Comparison of ENCODE assay signal across 12 mouse cellular contexts in the genomic region with DNA sequence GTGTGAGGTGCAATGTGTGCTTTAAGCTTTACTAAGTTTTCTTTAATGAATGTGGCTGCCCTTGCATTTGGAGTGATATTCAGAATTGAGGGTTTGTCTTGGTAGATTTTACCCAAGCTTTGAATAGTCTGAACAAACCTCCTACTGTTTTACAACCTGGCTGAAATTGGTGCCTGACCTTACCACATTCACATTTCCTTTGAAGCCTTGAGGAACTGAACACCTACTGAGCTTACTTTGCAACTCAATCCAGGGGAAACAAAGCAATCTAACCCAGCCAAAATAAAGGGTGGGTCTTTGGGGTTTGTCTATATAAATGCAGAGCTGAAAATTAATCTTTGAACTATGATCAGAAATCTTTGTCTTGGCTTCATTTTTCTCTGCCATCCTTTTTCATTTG.
"Had no signal": no experiment of that assay in that cellular context is flagged by ENCODE, and none has a peak within 500 bp of the region (broad histone marks: within the 10 kb centered on the region; RNA-seq: fewer than 3 reads in every experiment).

No protein-coding gene starts in this region.

- DNase-seq: liver, postnatal 0 days; lung, adult 2 months; lung, postnatal 14 days; lung, postnatal 36 days; retina, postnatal 1 day; right cerebral cortex, adult 18-20 months; right cerebral cortex, postnatal 25 days; right cerebral cortex, postnatal 4 days; spleen, adult 18-20 months; thymus, adult 18-20 months; thymus, postnatal 14 days; thymus, postnatal 4 days had no signal
